Mouse (Mus musculus) adrenal gland, postnatal 25 days (tissue): ENCODE data around the gene Tmem63c. TPM values are rescaled to one million over a fixed set of nuclear protein-coding genes. Genes with fewer than 3 reads are reported as not detected.
A peak's percentile ranks its signal among the peaks of the same experiment; 100 is the strongest.

Source experiments
- DNase-seq: peaks from one replicate; pipeline ENCODE4 v3.0.0; 2021; ENCODE audit warnings: mixed read lengths
- total RNA-seq: library from RNA; stranded (reverse); gene quantifications from 2 replicates; pipeline ENCODE4 v1.2.3, GENCODE M21; 2021

The Tmem63c gene
- total RNA-seq, 1 experiment from 2014 or later = 1.5 TPM

DNA sequence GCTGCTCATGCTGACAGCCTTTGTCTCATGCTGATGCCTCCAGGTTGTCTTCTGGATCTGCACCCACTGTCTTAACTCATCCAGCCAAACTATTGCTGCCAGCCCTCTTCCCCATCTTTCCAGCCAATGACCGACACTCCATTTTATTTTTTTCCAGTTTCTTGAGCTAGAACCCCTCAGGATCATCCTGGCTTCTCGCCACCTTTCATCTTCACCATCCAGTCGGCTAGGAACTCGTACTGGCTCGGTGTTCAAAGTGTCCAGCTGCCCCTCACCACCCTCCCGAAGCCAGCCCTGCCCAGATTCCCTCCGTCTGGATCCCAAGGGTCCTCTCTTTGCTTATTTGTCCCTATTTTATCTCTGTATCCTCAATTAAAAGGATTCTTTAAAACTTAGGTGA is 33.7 kb downstream of the Tmem63c start:
- DNase-seq = no peak

DNA sequence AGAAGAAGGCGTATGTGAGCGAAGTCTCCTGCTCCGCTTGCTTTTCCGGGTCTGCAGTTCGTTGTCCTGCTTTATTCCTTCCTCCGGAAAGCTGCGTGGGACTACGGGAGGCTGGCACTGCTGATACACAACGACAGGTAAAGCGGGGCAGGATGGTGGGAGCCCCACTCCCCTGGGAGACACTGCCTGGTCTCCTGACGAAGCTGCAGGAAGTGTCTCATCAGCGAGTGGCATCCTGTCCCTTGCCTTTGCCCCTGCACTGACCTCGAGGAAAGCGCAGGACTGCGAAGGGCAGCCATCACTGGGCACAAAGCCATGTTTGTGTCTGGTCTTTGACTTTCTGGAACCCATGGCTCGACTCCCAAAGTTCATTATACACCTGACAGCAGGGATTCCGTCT is 35.9 kb downstream of the Tmem63c start:
- peak; percentile 13 for DNase-seq

DNA sequence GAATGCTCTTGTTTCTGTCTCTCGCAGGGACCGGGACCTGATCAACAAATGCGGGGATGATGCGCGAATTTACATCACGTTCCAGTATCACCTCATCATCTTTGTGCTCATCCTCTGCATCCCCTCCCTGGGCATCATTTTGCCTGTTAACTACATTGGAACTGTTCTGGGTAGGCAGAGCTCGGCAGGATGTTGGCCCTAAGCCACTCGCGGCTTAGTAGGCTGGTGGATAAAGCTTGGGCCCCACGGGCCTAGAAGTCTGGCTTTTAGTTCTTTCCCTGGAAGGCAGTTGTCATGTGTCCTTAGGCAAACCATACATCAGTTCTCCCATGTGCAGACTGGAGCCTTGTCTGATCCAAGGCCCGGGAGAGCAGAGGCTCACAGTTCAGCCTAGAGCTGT is 44.3 kb downstream of the Tmem63c start:
- no peak for DNase-seq

DNA sequence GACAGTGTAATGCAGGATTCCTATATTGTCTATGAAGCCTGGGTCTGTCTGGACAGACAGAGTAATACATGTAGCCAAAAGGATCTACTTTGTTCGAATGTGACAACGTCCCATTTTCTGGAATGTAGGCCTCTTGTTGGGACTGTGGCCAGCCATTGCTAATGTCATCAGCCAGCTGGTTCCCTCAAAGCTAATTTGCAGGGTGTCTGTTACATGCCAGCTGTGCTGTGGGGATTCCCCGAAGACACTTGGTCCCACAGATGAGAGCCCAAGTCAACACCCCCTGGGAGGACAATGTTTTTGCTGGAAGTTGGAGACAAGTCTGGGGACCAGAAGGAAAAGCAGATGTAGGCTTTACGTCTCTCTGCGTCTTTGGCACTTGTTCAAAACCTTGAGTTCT is 45.3 kb downstream of the Tmem63c start:
- DNase-seq = no peak

- DNase-seq = no peak
These were observed 49.4 kb downstream of the Tmem63c start for GRCm38 (mm10) chr12:87070520-87070919.

DNA sequence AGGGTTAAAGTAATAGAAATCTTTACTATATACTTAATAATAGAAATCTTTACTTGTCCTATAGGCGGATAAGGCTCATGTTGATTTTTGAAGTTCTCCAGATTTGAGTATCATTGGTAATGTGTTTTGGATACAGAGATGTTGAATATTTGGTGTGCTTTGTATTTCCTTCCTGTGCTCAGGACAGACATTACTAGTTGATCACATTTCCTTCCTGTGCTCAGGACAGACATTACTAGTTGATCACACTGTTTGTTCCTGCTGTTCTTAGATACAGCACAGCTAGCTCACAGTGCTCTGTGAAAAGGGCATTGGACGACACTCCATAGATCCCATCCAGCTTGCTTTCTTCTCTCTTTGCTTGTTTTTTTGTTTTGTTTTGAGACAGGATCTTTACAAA is 55.5 kb downstream of the Tmem63c start:
- DNase-seq = no peak

GRCm38 (mm10) chr12:87082797-87083196 is 61.7 kb downstream of the Tmem63c start:
- DNase-seq = no peak

DNA sequence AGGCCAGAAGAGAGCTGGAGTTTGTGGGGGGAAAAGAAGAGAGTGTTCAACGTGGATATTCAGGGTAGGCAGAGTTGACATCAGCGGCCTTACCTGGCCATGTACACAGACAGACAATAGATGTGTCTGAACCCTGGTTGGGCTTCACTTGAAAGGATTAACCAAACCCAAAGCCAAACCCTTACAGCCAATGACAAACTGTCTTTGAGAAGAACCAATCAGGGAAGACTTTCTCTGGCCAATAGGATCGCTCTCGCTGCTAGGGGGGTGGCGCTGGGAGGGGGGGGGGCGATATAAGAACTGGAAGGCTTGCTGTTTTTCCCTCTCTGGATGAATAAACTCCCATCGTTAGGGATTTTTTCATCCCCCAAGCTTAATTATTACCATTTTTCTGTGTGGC is 66.1 kb downstream of the Tmem63c start:
- no peak for DNase-seq

- DNase-seq = no peak
These were observed 67.2 kb downstream of the Tmem63c start for GRCm38 (mm10) chr12:87088331-87088730.

DNA sequence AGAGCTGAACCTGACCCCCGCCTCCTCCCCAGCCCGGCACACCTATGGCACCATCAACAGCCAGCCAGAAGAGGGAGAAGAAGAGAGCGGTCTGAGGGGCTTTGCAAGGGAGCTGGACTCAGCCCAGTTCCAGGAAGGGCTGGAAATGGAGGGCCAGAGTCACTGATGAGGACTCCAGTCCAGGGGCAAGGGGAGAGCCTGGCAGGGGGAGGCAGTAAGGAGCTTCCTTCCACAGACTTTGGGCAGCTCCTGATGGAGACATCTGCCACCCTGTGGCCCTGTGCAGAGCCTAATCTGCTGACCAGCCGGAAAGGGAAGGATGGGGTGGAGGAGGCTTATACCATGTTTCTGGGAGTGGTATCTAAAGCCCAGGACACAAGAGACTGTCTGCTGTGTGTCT is 68.1 kb downstream of the Tmem63c start:
- no peak for DNase-seq

- DNase-seq = no peak
These were observed 68.6 kb downstream of the Tmem63c start for GRCm38 (mm10) chr12:87089701-87090100.

GRCm38 (mm10) chr12:87091916-87092315 is 70.8 kb downstream of the Tmem63c start:
- no peak for DNase-seq

GRCm38 (mm10) chr12:87093249-87093648 is 72.1 kb downstream of the Tmem63c start:
- no peak for DNase-seq

DNA sequence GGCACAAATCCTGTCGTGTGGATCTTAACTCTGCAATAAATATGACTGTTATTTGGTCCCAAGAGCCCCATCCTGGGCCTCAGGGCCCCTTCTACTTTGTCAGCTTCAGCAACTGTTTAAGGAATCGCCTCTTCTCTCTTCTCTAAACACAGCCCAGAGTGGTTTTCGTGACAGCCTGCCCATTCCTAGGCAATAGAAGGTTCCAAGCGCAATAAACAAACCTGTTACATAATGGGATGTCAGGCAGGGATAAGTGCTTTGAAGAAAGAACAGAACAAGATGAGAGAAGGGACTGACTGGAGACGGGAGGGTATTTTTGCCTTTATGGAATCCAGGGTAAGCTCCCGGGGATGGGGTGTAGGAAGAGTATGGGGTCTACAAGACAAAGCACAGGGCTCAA is 72.5 kb downstream of the Tmem63c start:
- no peak for DNase-seq

DNA sequence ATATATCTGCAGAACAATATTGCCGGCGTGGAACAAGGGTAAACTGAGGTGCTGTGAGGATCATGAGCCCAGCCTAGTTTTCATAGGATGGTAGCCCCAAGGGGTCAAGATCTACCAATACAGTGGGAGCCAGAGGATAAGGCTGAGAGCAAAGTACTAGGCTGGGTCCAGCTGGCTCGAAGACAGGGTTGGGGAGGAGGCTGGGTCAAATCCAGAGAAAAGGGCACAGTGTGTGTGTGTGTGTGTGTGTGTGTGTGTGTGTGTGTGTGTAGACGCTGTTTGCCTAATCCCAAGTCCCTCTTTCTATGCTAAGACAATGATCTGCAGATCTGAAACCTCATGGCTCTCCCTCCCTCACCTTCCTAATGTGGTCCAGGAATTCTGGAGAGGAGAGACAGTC is 79.2 kb downstream of the Tmem63c start:
- no peak for DNase-seq

- DNase-seq = no peak
These were observed 81.1 kb downstream of the Tmem63c start, which contains the start of gene Ngb for GRCm38 (mm10) chr12:87102165-87102631. TSS of gene Ngb (minus strand) at chr12:87102539.

DNA sequence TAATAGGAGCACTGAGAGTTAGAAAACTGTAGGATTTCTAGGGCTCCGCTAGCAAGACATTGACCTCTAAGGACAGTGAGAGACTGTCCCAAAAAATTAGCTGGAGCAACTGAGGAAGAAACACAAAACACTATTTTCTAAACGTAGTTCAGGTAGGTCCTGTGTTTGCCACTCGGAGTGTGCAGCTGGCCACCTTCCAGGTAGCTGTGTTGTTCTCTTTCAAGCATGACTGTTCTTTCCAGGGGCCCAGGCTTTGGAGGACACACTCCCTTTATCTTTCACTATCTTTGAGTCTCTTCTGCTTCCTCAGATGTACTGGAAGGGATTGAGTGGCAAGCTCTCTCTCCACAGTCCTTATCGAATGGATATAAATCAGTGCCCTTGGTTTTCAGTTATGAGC is 82.3 kb downstream of the Tmem63c start:
- no peak for DNase-seq

DNA sequence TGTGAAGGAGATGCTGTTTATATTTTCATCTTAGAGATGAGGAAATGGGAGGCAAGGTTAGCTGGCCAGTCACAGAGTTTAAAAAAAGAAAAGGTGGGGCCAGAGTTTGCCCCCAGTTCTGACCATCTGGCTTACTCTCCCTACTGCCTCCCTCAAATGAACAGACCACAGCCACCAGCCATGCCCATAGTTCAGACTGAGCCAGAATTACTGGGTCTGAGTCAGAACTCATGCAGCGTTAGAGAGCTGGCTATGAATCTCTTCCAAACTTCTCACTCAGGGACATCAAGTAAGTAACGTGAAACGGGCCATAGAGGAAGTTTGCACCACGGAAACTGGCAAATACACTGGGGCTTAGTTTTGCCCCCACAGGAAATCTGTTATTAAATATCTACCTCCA is 83.7 kb downstream of the Tmem63c start:
- no peak for DNase-seq

DNA sequence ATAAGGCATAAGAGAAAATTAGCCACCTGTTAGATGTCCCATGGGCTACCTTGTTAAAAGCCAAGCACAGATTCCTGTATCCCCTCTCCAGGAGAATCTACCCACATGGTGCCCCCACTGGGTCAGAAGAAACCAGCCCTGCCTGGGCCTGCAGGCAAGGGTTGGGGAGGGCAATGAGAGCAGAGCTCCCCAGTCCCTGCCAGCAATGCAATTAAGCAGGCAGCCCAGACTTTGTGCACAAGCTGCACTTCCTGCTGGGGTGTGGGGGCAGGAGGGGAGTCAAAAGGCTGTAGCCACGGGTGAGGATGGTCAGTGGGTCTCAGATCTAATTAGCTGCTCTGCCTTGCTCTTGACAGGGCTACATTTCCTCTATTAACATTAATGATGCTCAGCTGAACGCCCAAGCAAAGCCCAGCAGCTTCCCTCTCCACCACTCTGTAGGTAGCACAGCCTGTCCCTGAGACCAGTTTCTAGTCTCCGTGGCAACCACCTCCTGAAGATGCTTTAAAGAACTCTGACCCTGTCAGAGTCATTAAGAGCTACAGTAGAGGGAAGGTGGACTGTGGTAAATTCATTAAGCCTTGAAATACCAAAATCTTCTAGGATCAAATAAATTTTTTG is 86.3 kb downstream of the Tmem63c start:
- DNase-seq = no peak

DNA sequence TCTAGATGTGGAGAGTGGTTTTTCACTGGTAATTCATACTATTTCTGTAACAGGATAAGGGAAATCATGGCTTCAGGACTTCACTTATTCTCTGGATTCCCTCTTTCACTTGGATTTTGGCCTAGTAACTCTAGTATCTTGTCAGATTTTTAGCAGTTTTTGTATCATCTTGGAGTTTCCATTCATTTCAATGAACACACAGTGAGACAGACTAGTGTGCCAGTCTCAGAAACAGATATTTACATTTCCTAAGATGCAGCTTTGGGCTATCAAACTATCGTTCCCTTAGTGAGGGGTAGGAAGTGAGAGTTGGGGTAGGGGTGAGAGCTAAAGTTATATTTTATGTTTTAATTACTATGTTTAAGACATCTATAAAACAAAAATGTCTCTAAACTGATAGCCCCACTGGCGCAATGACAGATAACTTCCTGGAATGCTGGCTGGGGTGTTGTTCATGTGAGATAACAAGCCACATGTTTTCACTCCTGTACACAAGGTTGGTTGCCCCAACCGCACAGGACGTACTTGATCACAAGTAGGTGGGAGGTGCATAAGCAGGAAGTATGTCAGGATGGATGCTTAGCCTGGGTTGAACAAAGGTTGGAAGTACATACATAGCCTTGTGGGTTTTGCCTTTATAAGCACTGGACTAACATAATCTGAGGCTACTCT is 100.9 kb downstream of the Tmem63c start:
- no peak for DNase-seq

DNA sequence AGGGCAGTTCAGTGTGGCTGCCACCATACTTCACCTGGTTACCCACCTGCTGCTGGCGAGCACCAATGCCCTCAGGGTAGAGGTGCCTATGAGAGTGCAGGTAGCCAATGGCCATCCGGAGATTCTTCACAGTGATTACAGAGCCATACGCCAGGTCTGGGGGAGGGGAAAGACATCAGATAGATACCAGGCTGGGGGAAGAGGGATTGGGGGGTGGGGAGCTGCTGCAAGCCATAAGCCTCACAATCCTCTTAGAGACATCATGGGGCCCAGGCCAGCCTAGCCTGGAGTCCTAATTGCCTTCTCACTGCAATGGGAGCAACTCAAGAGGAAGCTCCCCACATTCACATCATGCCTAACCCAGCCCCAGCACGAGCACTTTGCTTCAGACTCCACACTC is 106.1 kb downstream of the Tmem63c start:
- DNase-seq = no peak

DNA sequence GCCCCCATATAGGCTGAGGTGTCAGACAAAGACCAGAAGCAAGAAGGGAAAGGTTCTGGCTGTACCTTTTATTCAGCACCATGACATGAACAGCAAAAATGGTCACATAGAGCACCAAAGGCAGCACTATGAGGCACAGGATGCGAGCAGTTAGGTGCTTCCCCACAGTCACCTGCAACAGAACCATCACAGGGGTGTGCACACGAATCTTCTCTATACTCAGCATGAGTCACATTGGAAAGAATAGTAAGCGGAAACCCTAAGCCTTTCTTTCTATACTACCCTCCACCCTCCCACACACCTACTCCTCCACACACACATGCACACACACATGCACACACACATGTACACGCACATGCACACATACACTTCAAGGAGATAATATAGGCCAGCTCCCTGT is 109.1 kb downstream of the Tmem63c start:
- DNase-seq = no peak

GRCm38 (mm10) chr12:87131181-87131580 is 110.0 kb downstream of the Tmem63c start:
- DNase-seq = peak; percentile 61

DNA sequence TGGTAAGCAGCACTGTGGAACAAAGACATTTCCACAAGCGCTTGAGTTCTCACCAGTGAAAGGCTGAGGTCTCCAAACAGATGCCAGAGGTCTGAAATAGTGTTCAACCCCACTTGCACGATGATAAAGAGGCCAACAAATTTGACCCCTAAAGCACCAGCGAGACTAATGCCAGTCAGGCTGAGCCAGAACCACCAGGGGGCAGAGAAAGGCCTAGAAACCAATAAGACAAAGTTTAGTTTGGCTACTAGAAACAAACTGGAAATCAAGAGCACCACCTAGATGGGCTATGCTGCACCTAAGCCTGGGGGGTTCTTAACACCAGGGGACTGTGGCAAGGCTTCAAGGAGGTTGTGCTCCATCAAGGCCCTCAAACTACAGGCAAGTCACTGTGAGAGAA is 110.5 kb downstream of the Tmem63c start:
- DNase-seq = peak; percentile 46
